Mouse (Mus musculus): ENCODE measurements around the gene Taf4. TPM values are rescaled to one million over a fixed set of nuclear protein-coding genes. Genes with fewer than 3 reads are reported as not detected.

Gene Taf4
- polyA plus RNA-seq, 1 experiment from 2014 or later: 3.3 TPM

DNA sequence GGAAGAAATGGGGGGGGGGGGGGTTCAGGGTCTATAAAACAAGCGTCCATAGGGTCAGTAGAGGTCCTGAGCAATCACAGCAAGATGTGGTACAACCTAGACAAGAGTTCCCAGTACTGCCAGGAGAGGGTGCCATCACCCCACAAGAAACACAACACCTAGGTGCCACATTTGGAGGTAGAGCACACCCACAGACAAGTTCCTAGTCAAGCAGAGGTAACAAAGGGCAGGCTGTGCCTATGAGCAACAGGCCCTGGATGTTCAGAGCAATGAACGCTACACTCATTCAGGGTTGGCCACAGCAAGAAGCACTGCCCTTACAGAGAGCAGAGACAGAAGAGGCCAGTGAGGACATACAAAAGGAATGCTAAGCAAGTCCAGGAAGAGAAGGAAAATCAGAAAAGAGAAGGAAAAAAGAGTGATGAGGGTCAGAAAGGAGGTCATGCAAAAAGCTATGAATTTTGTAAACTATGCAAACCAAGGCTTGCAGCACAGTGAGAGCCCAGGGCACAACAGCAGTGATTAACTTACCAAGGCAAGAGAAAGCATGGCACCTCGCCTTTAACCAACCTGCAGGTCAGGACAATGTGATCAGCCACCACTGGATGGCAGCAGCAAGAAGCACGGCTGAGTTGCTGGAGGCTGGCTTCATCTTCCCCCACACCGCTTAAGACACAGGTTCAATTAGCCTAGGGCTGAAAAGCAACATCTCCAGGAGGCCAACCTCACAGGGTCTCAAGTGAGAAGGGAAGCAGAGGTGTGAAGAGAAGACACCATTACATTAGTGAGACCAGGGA is 59.4 kb downstream of the Taf4 start:
- H3K9me3 ChIP-seq (replicated peaks): no peaks in the 10 kb centered on the region
- H3K36me3 ChIP-seq: peaks cover 96% of the 10 kb centered on the region

DNA sequence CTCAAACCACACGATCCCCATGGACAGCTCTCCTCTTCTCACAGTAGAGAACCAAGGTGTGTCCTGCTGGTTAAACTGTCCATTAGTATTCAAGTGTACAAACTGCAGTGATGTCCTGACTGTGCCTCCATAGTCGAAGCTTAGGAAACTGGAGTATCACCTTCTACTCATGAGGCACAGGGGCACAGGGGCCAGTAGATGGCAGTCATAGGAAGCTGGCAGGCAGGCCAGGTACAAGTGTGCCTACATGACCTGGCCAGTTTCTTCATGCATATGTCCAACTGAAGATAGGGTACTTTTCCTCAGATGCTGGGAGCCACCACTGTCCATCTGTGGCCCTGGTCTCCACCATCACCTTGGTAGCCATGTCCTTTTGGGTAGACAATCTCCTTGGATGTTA is 62.2 kb downstream of the Taf4 start:
- Histone ChIP-seq H3K9me3 (replicated peaks) (no peaks in the 10 kb centered on the region), H3K27me3 (ENCODE audit: low read depth, poor library complexity, severe bottlenecking) (no peaks in the 10 kb centered on the region), H3K4me3 (no peak overlapping the region), H3K4me1 (no peaks in the 10 kb centered on the region), H3K27ac (no peak overlapping the region), H3K36me3 (peaks cover 84% of the 10 kb centered on the region)
- DNase-seq (ENCODE audit: low spot score): no peak
- WGBS: 84% methylated on average over 2 of the region's 2 CpGs

More for the DNA sequence above, 59.4 kb downstream of the Taf4 start:
- Histone ChIP-seq H3K4me3 (no peak overlapping the region), H3K27ac (no peak overlapping the region), H3K4me1 (no peaks in the 10 kb centered on the region), H3K27me3 (ENCODE audit: low read depth, poor library complexity, severe bottlenecking) (no peaks in the 10 kb centered on the region)
- WGBS: 46% methylated on average over 5 of the region's 5 CpGs
- peak; percentile 64 for DNase-seq (ENCODE audit: low spot score)

DNA sequence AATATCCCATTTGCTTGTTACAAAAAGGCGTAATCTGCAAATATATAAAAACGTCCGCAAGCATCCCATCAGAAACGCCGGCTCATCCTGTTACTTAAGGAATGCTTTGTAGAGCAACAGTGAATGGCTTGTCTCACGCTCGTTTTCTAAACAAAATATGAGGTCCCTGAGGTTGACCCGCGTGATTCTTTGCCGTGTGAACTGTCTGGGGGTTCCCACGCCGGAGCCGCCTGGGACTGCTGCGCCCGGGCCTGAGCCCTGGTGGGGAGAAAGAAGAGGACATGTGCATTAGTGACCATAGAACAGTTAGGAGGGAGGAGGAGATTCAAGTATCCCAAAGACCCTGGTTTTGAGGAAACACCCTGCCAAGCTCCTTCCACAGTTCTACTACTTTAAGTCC is 63.1 kb downstream of the Taf4 start:
- H3K36me3 ChIP-seq: peaks cover 76% of the 10 kb centered on the region
- WGBS: 91% methylated on average over 15 of the region's 15 CpGs
- H3K27me3 ChIP-seq (ENCODE audit: low read depth, poor library complexity, severe bottlenecking): no peaks in the 10 kb centered on the region
- H3K9me3 ChIP-seq (replicated peaks): no peaks in the 10 kb centered on the region
- no peaks in the 10 kb centered on the region for H3K4me1 ChIP-seq
- no peak overlapping the region for H3K27ac ChIP-seq
- no peak overlapping the region for H3K4me3 ChIP-seq
- no peak for DNase-seq (ENCODE audit: low spot score)

DNA sequence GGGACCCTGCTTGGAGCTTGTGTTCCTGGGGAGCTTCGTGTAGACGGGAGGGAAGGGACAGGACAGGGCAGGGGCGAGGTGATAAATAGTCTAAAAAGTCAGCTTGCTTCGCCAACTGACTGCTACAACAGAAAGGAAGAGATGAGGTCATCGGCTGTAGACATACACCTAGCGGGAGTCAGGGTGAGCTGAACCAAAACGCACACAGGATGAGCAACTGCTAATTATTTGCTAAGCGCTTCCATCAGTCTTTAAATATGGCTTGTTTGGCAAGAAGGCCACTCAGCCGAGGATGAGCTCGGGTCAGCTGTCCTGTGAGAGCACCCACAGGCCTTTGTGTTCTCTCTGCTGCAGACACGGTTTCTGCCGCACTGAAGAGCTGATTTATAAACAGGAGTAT is 63.5 kb downstream of the Taf4 start:
- H3K36me3 ChIP-seq: peaks cover 71% of the 10 kb centered on the region
- WGBS: 83% methylated on average over 12 of the region's 12 CpGs
- DNase-seq (ENCODE audit: low spot score): no peak

DNA sequence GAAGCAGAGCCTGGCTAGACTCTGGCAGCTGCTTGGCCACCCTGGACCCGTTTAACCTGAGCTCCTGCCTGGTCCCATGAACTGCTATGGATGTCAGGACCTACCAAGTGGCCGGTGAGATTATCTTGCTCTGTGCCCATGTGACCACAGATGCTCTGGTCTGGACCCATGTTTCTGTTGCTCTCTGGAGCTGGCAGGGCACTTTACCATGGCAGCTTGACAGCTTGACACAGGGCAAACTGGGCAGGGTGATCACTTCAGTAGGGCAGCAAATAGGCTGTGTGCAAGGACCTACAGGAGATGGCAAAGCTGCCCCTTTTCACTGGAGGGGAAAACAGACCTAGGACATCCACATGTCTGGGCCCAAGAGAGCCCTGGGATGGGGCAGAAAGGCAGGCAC is 79.5 kb downstream of the Taf4 start:
- Histone ChIP-seq H3K36me3 (no peaks in the 10 kb centered on the region), H3K27me3 (ENCODE audit: low read depth, poor library complexity, severe bottlenecking) (no peaks in the 10 kb centered on the region), H3K4me3 (no peak overlapping the region), H3K4me1 (no peaks in the 10 kb centered on the region), H3K9me3 (replicated peaks) (no peaks in the 10 kb centered on the region), H3K27ac (no peak overlapping the region)
- WGBS: 93% methylated on average over 2 of the region's 2 CpGs
- DNase-seq (ENCODE audit: low spot score): no peak

More for the DNA sequence above, 63.5 kb downstream of the Taf4 start:
- Histone ChIP-seq H3K4me3 (no peak overlapping the region), H3K27ac (no peak overlapping the region), H3K27me3 (ENCODE audit: low read depth, poor library complexity, severe bottlenecking) (no peaks in the 10 kb centered on the region), H3K4me1 (no peaks in the 10 kb centered on the region), H3K9me3 (replicated peaks) (no peaks in the 10 kb centered on the region)

DNA sequence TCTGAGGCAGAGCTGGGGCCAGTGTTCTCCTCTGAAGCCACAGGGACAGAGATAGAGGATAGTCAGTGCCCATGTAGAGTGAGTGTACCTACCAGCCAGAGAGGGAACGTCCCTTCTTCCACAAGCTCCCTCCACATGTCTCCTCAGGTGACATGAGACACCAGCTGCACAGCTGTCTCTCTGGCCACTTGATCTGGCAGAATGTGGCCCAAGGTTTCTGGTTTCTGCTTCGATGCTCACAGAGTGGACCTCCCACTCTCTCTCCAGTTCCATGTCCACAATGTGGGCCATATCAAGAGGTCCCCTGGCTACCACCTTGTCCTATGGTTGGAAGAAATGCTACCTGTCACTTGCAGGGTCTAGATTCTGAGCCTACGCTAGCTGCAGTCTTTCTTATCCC is 85.4 kb downstream of the Taf4 start:
- H3K27me3 ChIP-seq (ENCODE audit: low read depth, poor library complexity, severe bottlenecking): no peaks in the 10 kb centered on the region
- no peak for DNase-seq (ENCODE audit: low spot score)
- H3K9me3 ChIP-seq (replicated peaks): no peaks in the 10 kb centered on the region
- 87% methylated on average over 3 of the region's 3 CpGs for WGBS
- no peaks in the 10 kb centered on the region for H3K36me3 ChIP-seq
- no peak overlapping the region for H3K27ac ChIP-seq
- H3K4me3 ChIP-seq: no peak overlapping the region
- no peaks in the 10 kb centered on the region for H3K4me1 ChIP-seq

DNA sequence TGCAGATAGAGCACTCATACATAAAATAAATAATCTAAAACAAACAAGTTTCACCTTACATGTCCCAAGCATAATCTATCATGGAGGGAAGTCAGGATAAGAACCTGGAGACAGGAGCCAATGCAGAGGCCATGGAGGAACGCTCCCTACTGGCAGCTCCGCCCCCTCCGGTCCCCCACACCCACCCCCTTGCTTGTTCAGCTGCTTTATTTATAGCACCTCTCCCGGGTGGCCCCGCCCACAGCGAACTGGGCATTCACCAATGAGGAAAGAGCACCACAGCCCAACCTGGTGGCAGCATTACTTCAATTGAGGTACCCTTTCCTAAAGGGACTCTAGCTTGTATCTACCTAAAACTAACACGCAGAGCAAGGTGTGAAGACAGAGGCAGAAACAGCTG is 91.9 kb downstream of the Taf4 start:
- DNase-seq (ENCODE audit: low spot score): no peak
- no peaks in the 10 kb centered on the region for H3K9me3 ChIP-seq (replicated peaks)
- no peaks in the 10 kb centered on the region for H3K27me3 ChIP-seq (ENCODE audit: low read depth, poor library complexity, severe bottlenecking)
- no peak overlapping the region for H3K4me3 ChIP-seq
- 36% methylated on average over 7 of the region's 7 CpGs for WGBS
- H3K36me3 ChIP-seq: no peaks in the 10 kb centered on the region
- H3K4me1 ChIP-seq: peaks cover 4% of the 10 kb centered on the region; the same call in 1 of the 2 replicates
- H3K27ac ChIP-seq: no peak overlapping the region

DNA sequence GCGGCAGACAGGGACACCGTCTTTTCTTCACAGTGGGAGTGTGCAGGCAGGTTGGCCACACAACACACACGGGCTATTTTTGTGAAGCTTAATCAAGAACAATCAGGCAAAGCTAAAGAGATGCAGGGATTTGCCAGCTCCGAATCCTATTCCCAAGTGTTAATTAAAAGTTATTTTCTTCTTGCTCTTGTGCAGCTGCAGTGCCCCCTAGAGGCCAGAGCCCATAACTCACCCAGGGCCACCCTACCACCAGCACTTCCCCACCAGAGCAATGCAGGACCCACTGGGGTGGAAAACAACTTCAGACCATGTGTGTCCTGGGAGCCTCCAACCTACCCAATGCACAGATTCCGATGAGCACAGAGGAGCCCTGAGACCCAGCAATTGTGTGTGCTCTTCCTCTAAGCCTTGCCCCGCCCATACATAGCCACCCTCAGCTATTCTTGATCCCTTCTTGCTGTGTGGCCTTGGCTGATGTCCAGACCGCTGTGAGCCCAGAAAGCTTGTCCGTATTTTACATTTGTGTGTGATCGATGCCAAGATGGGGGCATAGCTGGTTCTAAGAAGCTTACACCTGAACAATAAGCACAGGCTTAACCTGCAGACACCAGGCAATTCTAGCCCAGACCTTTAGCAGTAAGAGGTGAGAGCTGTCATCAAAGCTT is 98.8 kb downstream of the Taf4 start:
- peak; percentile 61 for DNase-seq (ENCODE audit: low spot score)
- 76% methylated on average over 9 of the region's 9 CpGs for WGBS
- no peaks in the 10 kb centered on the region for H3K9me3 ChIP-seq (replicated peaks)
- no peak overlapping the region for H3K27ac ChIP-seq
- 0 out of 2 replicates have a peak, but pooled peaks cover 4% of the 10 kb centered on the region for H3K4me1 ChIP-seq
- no peak overlapping the region for H3K4me3 ChIP-seq
- H3K36me3 ChIP-seq: no peaks in the 10 kb centered on the region
- no peaks in the 10 kb centered on the region for H3K27me3 ChIP-seq (ENCODE audit: low read depth, poor library complexity, severe bottlenecking)

DNA sequence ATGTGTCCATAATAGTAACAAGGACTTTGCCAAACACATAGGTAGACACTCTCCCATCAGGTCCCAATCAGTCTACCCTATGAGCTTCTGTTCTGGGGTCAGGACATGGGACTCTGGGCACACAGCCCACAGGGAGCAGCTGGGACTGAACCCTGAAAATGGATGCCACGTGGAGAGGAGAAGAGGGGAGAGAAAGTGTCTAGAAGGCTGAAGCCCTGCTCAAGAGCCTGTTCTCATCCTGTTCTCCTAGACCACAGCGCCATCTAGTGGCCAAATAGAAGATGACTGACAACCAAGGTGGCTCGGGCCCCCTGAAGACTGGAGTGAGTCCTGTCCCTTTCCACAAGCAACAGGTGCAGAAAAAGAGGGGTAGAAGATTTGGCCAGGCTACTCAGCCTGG is 101.3 kb downstream of the Taf4 start:
- Histone ChIP-seq H3K4me1 (0 out of 2 replicates have a peak, but pooled peaks cover 4% of the 10 kb centered on the region), H3K27ac (no peak overlapping the region), H3K36me3 (no peaks in the 10 kb centered on the region), H3K27me3 (ENCODE audit: low read depth, poor library complexity, severe bottlenecking) (no peaks in the 10 kb centered on the region), H3K4me3 (no peak overlapping the region), H3K9me3 (replicated peaks) (no peaks in the 10 kb centered on the region)
- 10% methylated on average over 3 of the region's 3 CpGs for WGBS
- DNase-seq (ENCODE audit: low spot score): peak; percentile 84

DNA sequence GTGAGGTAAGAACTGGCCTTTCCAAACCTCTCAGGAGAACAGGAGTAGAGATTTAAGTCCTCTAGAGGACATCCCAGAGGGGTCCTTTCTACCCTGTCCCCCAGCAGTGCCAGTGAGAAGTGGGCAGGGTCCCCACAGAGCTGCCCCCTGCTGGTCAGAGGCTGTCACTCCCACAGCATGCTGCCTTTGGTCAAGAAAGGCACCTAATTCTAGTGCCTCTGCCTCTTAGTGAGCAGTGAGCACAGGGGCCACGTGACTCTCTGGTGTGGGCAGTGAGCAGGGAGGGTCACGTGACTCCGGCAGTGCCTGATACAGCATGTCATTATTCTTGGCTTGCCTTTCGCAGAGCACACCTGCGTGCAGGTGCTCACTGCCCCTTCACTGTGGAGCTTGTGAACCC is 103.1 kb downstream of the Taf4 start:
- H3K36me3 ChIP-seq: no peaks in the 10 kb centered on the region
- no peaks in the 10 kb centered on the region for H3K27me3 ChIP-seq (ENCODE audit: low read depth, poor library complexity, severe bottlenecking)
- H3K4me1 ChIP-seq: peaks cover 10% of the 10 kb centered on the region
- H3K4me3 ChIP-seq: no peak overlapping the region
- H3K9me3 ChIP-seq (replicated peaks): no peaks in the 10 kb centered on the region
- 43% methylated on average over 5 of the region's 5 CpGs for WGBS
- peak; percentile 61 for DNase-seq (ENCODE audit: low spot score)
- H3K27ac ChIP-seq: no peak overlapping the region

DNA sequence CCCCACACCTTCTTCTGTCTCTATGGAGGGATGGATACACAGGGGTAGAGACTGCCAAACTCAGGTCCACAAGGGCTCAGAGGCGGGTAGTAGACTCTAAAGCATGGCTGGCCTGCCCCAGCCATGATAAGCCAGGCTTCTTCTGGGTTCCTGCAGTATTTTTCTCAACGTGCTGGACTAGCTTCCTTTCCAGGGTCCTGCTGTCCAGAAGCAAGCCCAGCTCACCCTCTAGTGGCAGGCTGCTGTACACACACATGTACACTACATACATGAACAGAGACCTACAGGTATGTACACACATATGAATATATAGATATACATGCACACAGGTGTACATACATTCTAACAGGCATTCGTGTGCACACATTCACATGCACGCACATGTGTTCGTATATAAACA is 103.7 kb downstream of the Taf4 start:
- Histone ChIP-seq H3K4me3 (no peak overlapping the region), H3K27ac (no peak overlapping the region), H3K9me3 (replicated peaks) (no peaks in the 10 kb centered on the region), H3K27me3 (ENCODE audit: low read depth, poor library complexity, severe bottlenecking) (no peaks in the 10 kb centered on the region), H3K4me1 (peaks cover 10% of the 10 kb centered on the region), H3K36me3 (no peaks in the 10 kb centered on the region)
- DNase-seq (ENCODE audit: low spot score): peak; percentile 56
- WGBS: 69% methylated on average over 5 of the region's 5 CpGs

DNA sequence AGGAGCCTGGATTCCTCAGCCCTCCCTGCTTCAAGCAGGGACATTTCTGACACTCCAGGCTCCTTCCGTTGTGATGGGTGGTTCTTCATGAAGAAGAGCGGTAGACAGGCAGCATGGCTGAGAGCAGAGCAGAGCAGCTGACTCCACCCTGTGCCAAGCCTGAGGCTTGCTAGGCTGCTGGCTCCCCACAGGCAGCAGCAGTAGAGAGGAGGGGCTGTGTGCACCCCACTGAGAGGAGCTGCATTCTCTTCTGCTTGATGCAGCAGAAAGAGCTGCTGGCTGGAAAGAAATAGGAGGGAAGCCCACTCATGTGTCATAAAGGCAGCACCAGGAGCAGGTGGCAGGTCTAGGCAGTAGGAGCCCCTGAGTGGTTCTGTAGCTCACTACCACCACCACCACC is 106.6 kb downstream of the Taf4 start:
- DNase-seq (ENCODE audit: low spot score): no peak
- Histone ChIP-seq H3K36me3 (no peaks in the 10 kb centered on the region), H3K9me3 (replicated peaks) (no peaks in the 10 kb centered on the region), H3K27ac (no peak overlapping the region), H3K4me3 (no peak overlapping the region), H3K27me3 (ENCODE audit: low read depth, poor library complexity, severe bottlenecking) (no peaks in the 10 kb centered on the region), H3K4me1 (peaks cover 10% of the 10 kb centered on the region)
- WGBS: 22% methylated on average over 2 of the region's 2 CpGs

DNA sequence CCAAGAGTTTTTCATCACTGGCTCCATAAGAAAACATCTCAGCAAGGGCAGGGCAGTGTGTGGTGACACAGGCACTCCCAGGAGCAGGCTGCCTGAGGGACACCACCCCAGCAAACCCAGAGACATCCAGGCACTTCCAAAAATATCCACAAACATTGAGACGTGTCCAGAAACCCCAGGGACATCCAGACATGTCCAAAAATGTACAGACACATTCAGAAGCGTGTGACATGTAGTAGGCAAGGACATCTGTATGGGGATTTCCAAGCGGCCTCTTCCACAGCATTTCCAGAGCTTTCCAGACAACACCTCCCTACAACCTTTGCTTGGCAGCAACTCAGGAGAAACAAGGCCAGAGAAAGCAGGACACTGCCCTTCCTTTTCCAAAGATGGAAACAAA is 108.8 kb downstream of the Taf4 start:
- WGBS: 76% methylated on average over 3 of the region's 3 CpGs
- Histone ChIP-seq H3K4me3 (no peak overlapping the region), H3K4me1 (peaks cover 25% of the 10 kb centered on the region), H3K36me3 (no peaks in the 10 kb centered on the region), H3K27ac (no peak overlapping the region), H3K9me3 (replicated peaks) (no peaks in the 10 kb centered on the region), H3K27me3 (ENCODE audit: low read depth, poor library complexity, severe bottlenecking) (no peaks in the 10 kb centered on the region)
- DNase-seq (ENCODE audit: low spot score): no peak

All from limb, embryonic 10.5 days (tissue).